Mouse (Mus musculus): ENCODE measurements around the gene Boc. TPM values are rescaled to one million over a fixed set of nuclear protein-coding genes. Genes with fewer than 3 reads are reported as not detected.

The Boc gene
- total and polyA plus RNA-seq, 2 experiments: 0.16 to 0.18 TPM

DNA sequence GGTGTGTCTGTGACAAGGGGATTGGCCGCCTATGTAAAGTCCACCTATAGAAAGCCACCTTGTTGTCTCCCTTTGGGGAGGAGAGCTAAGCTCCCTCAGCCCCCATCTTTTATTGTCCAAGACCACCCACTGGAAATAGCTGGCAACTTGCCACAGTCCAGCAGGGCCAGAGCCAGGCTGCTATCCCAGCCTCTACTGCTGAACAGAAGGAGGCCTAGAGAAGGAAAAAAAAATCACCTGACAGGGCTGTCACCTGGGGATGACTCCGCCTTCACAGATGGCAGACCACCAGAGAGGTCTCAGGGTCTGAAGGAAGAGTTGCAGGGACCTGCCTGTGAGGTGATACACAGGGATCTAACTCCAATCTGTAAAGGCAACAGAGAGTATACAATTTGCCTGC, 6.7 kb downstream of the Boc start:
- H3K79me2 ChIP-seq (ENCODE audit: control insufficient read depth, insufficient read depth, low read length): no peaks in the 10 kb centered on the region
- H3K4me3 ChIP-seq (ENCODE audit: insufficient read depth, low read depth, low read length): no peak overlapping the region
- no peaks in the 10 kb centered on the region for H3K36me3 ChIP-seq (ENCODE audit: control insufficient read depth, insufficient read depth, low read length)
- WGBS: 86% methylated on average over 2 of the region's 2 CpGs
- H3K27ac ChIP-seq (replicated peaks; ENCODE audit: insufficient read depth, low read depth, low read length): no peak overlapping the region
- DNase-seq (ENCODE audit: extremely low read depth, low read depth, low spot score): no peak
- no peak overlapping the region for H3K9ac ChIP-seq (ENCODE audit: low read depth, low read length)
- TF ChIP-seq POLR2A (IDR thresholded peaks at IDR 0.05; ENCODE audit: extremely low read depth, insufficient read depth, low read length): no peak
- no peak for TF ChIP-seq CTCF (IDR thresholded peaks at IDR 0.05; ENCODE audit: low read depth, low read length)
- no peaks in the 10 kb centered on the region for H3K4me1 ChIP-seq (ENCODE audit: control insufficient read depth, insufficient read depth, low read length)
- H3K27me3 ChIP-seq (ENCODE audit: control insufficient read depth, insufficient read depth, low read length): 0 out of 2 replicates have a peak, but pooled peaks cover 3% of the 10 kb centered on the region

DNA sequence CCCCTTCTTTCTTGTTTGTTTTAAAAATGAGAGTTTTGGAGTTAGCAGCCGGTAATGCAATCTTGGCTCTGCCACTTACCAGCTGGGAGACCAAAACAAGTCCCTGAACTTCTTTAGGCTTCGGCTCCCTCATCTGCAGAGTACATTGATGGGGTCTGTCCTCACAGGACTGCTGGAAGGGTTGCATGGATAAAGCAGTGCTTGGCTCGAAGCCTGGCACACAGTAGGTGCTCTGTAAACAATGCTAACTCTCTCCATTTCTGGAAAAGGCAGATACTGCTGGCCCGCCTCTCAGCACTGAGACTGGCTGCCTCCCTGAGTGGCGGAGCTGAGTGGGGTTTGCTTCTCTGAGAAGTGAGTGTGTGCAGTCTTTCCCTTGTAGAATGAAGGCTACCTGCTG, 7.2 kb downstream of the Boc start:
- no peaks in the 10 kb centered on the region for H3K36me3 ChIP-seq (ENCODE audit: control insufficient read depth, insufficient read depth, low read length)
- H3K79me2 ChIP-seq (ENCODE audit: control insufficient read depth, insufficient read depth, low read length): no peaks in the 10 kb centered on the region
- 0 out of 2 replicates have a peak, but pooled peaks cover 2% of the 10 kb centered on the region for H3K27me3 ChIP-seq (ENCODE audit: control insufficient read depth, insufficient read depth, low read length)
- no peak for DNase-seq (ENCODE audit: extremely low read depth, low read depth, low spot score)
- no peak overlapping the region for H3K9ac ChIP-seq (ENCODE audit: low read depth, low read length)
- TF ChIP-seq POLR2A (IDR thresholded peaks at IDR 0.05; ENCODE audit: extremely low read depth, insufficient read depth, low read length) (no peak), CTCF (IDR thresholded peaks at IDR 0.05; ENCODE audit: low read depth, low read length) (no peak)
- no peak overlapping the region for H3K27ac ChIP-seq (replicated peaks; ENCODE audit: insufficient read depth, low read depth, low read length)
- WGBS: 61% methylated on average over 5 of the region's 5 CpGs
- H3K4me1 ChIP-seq (ENCODE audit: control insufficient read depth, insufficient read depth, low read length): no peaks in the 10 kb centered on the region
- H3K4me3 ChIP-seq (ENCODE audit: insufficient read depth, low read depth, low read length): no peak overlapping the region

DNA sequence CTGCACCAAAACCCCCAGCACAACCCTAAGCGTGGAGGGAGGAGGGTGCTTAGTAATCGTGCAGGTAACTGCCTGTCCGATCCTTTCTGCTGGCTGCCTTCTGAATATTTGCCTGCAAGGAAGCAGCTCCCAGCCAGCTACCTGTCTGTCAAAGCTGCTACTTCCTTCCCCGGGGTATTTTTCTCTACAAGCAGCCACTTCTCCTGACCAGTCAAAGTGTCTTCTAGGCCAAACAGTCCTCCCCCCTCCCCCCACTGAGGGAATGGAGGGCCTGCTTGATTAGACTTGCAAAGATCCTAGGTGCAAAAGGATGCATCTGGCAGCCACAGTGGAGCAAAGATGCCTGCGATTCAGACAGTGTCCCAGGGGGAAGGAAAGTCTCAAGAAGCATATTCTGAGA, 7.9 kb downstream of the Boc start:
- no peaks in the 10 kb centered on the region for H3K36me3 ChIP-seq (ENCODE audit: control insufficient read depth, insufficient read depth, low read length)
- no peaks in the 10 kb centered on the region for H3K79me2 ChIP-seq (ENCODE audit: control insufficient read depth, insufficient read depth, low read length)
- no peak for DNase-seq (ENCODE audit: extremely low read depth, low read depth, low spot score)
- no peaks in the 10 kb centered on the region for H3K27me3 ChIP-seq (ENCODE audit: control insufficient read depth, insufficient read depth, low read length)
- no peak overlapping the region for H3K27ac ChIP-seq (replicated peaks; ENCODE audit: insufficient read depth, low read depth, low read length)
- 29% methylated on average over 5 of the region's 5 CpGs for WGBS
- no peak overlapping the region for H3K9ac ChIP-seq (ENCODE audit: low read depth, low read length)
- TF ChIP-seq CTCF (IDR thresholded peaks at IDR 0.05; ENCODE audit: low read depth, low read length) (no peak), POLR2A (IDR thresholded peaks at IDR 0.05; ENCODE audit: extremely low read depth, insufficient read depth, low read length) (no peak)
- H3K4me3 ChIP-seq (ENCODE audit: insufficient read depth, low read depth, low read length): no peak overlapping the region
- H3K4me1 ChIP-seq (ENCODE audit: control insufficient read depth, insufficient read depth, low read length): no peaks in the 10 kb centered on the region

DNA sequence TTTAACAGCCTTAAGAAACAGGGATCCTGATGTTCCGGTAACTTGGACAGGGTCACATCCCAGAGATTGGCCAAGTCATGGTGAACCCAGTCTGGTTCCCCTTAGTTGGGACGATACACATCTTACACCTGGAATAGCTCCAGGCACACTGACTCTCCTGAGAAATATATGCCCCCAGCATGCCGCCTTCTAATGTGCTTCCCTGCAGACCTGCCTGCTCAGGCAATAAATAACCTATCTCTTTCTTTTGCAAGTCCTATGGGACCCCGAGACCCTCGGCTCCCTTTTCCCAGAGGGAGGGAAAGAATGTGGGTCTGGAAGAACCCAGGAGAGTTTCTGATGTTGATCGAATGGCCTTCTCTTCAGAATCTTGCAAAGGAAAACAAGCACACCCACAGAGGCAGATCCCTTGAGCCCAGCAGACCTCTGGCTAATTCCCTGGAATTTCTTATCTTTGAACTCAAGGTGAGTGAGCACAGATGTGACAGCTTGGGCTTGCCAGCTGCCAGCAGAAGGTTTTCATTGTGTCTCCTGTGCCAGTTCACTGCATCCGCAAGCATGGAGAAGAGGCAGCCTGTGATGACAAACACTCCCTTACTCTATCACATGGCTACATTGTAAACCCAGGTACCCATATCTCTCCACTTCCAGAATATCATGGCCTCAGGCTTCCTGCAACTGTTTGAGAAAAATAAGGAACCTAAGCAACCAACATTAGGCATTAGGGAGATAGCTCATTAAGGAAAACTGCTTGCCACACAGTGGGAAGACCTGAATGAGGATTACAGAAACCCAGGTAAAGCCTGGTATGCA, 8.6 kb downstream of the Boc start:
- Histone ChIP-seq H3K27ac (replicated peaks; ENCODE audit: insufficient read depth, low read depth, low read length) (no peak overlapping the region), H3K4me1 (ENCODE audit: control insufficient read depth, insufficient read depth, low read length) (no peaks in the 10 kb centered on the region), H3K4me3 (ENCODE audit: insufficient read depth, low read depth, low read length) (no peak overlapping the region), H3K79me2 (ENCODE audit: control insufficient read depth, insufficient read depth, low read length) (no peaks in the 10 kb centered on the region), H3K36me3 (ENCODE audit: control insufficient read depth, insufficient read depth, low read length) (no peaks in the 10 kb centered on the region), H3K27me3 (ENCODE audit: control insufficient read depth, insufficient read depth, low read length) (no peaks in the 10 kb centered on the region), H3K9ac (ENCODE audit: low read depth, low read length) (no peak overlapping the region)
- DNase-seq (ENCODE audit: extremely low read depth, low read depth, low spot score): no peak
- TF ChIP-seq CTCF (IDR thresholded peaks at IDR 0.05; ENCODE audit: low read depth, low read length) (no peak), POLR2A (IDR thresholded peaks at IDR 0.05; ENCODE audit: extremely low read depth, insufficient read depth, low read length) (no peak)
- WGBS: 48% methylated on average over 7 of the region's 7 CpGs

DNA sequence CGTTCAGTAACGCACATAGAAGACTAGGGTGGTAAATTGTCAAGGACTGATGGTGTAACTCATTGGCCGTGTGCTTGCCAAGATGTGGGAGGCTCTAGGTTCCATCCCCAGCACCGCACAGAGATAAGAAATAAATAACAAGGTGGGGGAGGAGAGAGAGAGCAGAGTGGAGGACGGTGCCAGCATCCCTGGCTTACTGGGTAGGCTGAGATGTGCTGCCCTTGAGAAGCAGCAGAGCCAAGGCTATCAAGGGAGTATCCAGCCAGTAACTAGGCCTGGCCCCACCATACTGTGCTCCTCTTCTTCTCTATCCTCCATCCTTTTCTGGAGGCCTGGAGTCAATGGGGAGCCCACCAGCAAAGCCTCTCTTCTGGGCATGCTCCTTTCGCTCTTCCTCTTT, 9.3 kb downstream of the Boc start:
- Histone ChIP-seq H3K36me3 (ENCODE audit: control insufficient read depth, insufficient read depth, low read length) (no peaks in the 10 kb centered on the region), H3K4me1 (ENCODE audit: control insufficient read depth, insufficient read depth, low read length) (no peaks in the 10 kb centered on the region), H3K79me2 (ENCODE audit: control insufficient read depth, insufficient read depth, low read length) (no peaks in the 10 kb centered on the region), H3K27me3 (ENCODE audit: control insufficient read depth, insufficient read depth, low read length) (no peaks in the 10 kb centered on the region), H3K27ac (replicated peaks; ENCODE audit: insufficient read depth, low read depth, low read length) (no peak overlapping the region), H3K4me3 (ENCODE audit: insufficient read depth, low read depth, low read length) (no peak overlapping the region), H3K9ac (ENCODE audit: low read depth, low read length) (no peak overlapping the region)
- no peak for TF ChIP-seq POLR2A (IDR thresholded peaks at IDR 0.05; ENCODE audit: extremely low read depth, insufficient read depth, low read length)
- TF ChIP-seq CTCF (IDR thresholded peaks at IDR 0.05; ENCODE audit: low read depth, low read length): no peak
- DNase-seq (ENCODE audit: extremely low read depth, low read depth, low spot score): no peak
- 70% methylated on average over 6 of the region's 6 CpGs for WGBS

DNA sequence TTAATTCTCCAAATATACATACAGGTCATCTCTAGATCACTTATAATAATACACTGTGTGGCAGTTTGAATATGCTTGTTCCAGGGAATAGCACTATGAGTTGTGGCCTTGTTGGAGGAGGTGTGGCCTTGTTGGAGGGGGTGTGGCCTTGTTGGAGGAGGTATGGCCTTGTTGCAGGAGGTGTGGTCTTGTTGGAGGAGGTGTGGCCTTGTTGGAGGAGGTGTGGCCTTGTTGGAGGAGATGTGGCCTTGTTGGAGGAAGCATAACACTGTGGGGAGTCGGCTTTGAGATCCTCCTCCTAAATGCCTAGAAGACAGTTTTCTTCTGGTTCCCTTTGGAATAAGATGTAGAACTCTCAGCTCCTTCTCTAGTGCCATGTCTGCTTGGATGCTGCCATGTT, 10.7 kb downstream of the Boc start:
- Histone ChIP-seq H3K27me3 (ENCODE audit: control insufficient read depth, insufficient read depth, low read length) (no peaks in the 10 kb centered on the region), H3K4me3 (ENCODE audit: insufficient read depth, low read depth, low read length) (no peak overlapping the region), H3K4me1 (ENCODE audit: control insufficient read depth, insufficient read depth, low read length) (no peaks in the 10 kb centered on the region), H3K27ac (replicated peaks; ENCODE audit: insufficient read depth, low read depth, low read length) (no peak overlapping the region), H3K9ac (ENCODE audit: low read depth, low read length) (no peak overlapping the region), H3K36me3 (ENCODE audit: control insufficient read depth, insufficient read depth, low read length) (no peaks in the 10 kb centered on the region), H3K79me2 (ENCODE audit: control insufficient read depth, insufficient read depth, low read length) (no peaks in the 10 kb centered on the region)
- TF ChIP-seq CTCF (IDR thresholded peaks at IDR 0.05; ENCODE audit: low read depth, low read length): no peak
- no peak for TF ChIP-seq POLR2A (IDR thresholded peaks at IDR 0.05; ENCODE audit: extremely low read depth, insufficient read depth, low read length)
- 89% methylated on average over 1 of the region's 1 CpGs for WGBS
- no peak for DNase-seq (ENCODE audit: extremely low read depth, low read depth, low spot score)
